21 mouse cellular contexts compared by ENCODE assay signal in the genomic region with DNA sequence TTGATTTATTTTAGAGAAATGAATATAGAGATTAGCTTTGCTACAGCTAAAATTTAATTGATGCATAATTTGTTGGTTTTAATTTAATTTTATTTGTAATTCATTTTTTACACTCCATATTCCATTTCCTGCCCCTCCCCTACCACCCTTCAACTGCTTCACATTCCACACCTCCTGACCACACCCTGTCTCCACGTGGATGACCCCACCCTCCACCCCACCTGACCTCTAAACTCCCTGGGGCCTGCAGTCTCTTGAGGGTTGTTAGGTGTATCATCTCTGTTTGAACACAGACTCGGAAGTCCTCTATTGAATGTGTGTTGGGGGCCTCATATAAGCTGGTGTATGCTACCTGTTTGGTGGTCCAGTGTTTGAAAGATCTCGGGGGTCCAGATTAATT. TPM values are rescaled to one million over a fixed set of nuclear protein-coding genes. Genes with fewer than 3 reads are reported as not detected.
"Had no signal": no experiment of that assay in that cellular context is flagged by ENCODE, and none has a peak within 500 bp of the region (broad histone marks: within the 10 kb centered on the region; RNA-seq: fewer than 3 reads in every experiment).

No protein-coding gene starts in this region.

- H3K27ac ChIP-seq: kidney, embryonic 15.5 days; layer of hippocampus, adult 2 months; limb, embryonic 12.5 days; liver, embryonic 14.5 days; macrophage; neural tube, embryonic 13.5 days; stomach, embryonic 15.5 days had no signal

- H3K27me3 ChIP-seq: kidney, embryonic 15.5 days; limb, embryonic 12.5 days; megakaryocyte, embryonic 14.5 days; neural tube, embryonic 13.5 days; stomach, embryonic 15.5 days had no signal

- H3K4me1 ChIP-seq: kidney, embryonic 15.5 days; limb, embryonic 12.5 days; neural tube, embryonic 13.5 days; stomach, embryonic 15.5 days had no signal

- H3K4me3 ChIP-seq: kidney, embryonic 15.5 days; layer of hippocampus, adult 2 months; limb, embryonic 12.5 days; megakaryocyte, embryonic 14.5 days; neural tube, embryonic 13.5 days; stomach, embryonic 15.5 days had no signal

- H3K9me3 ChIP-seq: kidney, embryonic 15.5 days; limb, embryonic 12.5 days; megakaryocyte, embryonic 14.5 days; neural tube, embryonic 13.5 days; stomach, embryonic 15.5 days had no signal

- ATAC-seq: midbrain, embryonic 16.5 days had no signal

- H3K9ac ChIP-seq: kidney, embryonic 15.5 days; limb, embryonic 12.5 days; liver, embryonic 14.5 days; neural tube, embryonic 13.5 days; stomach, embryonic 15.5 days had no signal

- DNase-seq: kidney, adult 18-20 months; kidney, postnatal 25 days; lung, adult 2 months; lung, postnatal 10 days; right cerebral cortex, postnatal 14 days; thymus, adult 2 months; thymus, postnatal 25 days had no signal

- H3K4me2 ChIP-seq: kidney, embryonic 15.5 days; limb, embryonic 12.5 days; midbrain, embryonic 11.5 days; neural tube, embryonic 13.5 days; stomach, embryonic 15.5 days had no signal

RNA-seq across cellular contexts. Expression of a gene that starts 48.7 kb away (rescaled TPM):
- total RNA-seq: layer of hippocampus, adult 2 months; left cerebral cortex, postnatal 36 days; liver, adult 2 months had no signal
- polyA plus RNA-seq: liver, adult 2 months; lung, adult 2 months; macrophage; spleen, adult 2 months; urinary bladder, adult 2 months had no signal
